Mouse (Mus musculus): ENCODE data around the gene Galnt15. TPM values are rescaled to one million over a fixed set of nuclear protein-coding genes. Genes with fewer than 3 reads are reported as not detected.

Gene Galnt15
- polyA plus RNA-seq, 1 experiment from 2014 or later = 0.23 TPM

- no peaks in the 10 kb centered on the region for H3K27me3 ChIP-seq
- WGBS = 90% methylated on average over 5 of the region's 5 CpGs
Observed at GRCm38 (mm10) chr14:32096740-32097139, 68.0 kb downstream of the Galnt15 start.

GRCm38 (mm10) chr14:32097691-32098090 lies 68.9 kb downstream of the Galnt15 start:
- no peak overlapping the region for H3K27ac ChIP-seq
- H3K4me2 ChIP-seq (replicated peaks) = no peak overlapping the region
- H3K4me3 ChIP-seq (replicated peaks) = no peak overlapping the region
- peaks cover 86% of the 10 kb centered on the region for H3K36me3 ChIP-seq
- ATAC-seq = no peak
- WGBS = 95% methylated on average over 7 of the region's 7 CpGs
- H3K9ac ChIP-seq (replicated peaks) = no peak overlapping the region
- no peaks in the 10 kb centered on the region for H3K9me3 ChIP-seq
- no peaks in the 10 kb centered on the region for H3K4me1 ChIP-seq (replicated peaks)
- H3K27me3 ChIP-seq = no peaks in the 10 kb centered on the region

More at GRCm38 (mm10) chr14:32096740-32097139, 68.0 kb downstream of the Galnt15 start:
- H3K9ac ChIP-seq (replicated peaks) = no peak overlapping the region
- no peak overlapping the region for H3K27ac ChIP-seq
- ATAC-seq = no peak
- no peaks in the 10 kb centered on the region for H3K9me3 ChIP-seq
- no peak overlapping the region for H3K4me3 ChIP-seq (replicated peaks)
- H3K4me1 ChIP-seq (replicated peaks) = no peaks in the 10 kb centered on the region
- no peak overlapping the region for H3K4me2 ChIP-seq (replicated peaks)
- H3K36me3 ChIP-seq = peaks cover 84% of the 10 kb centered on the region

- Histone ChIP-seq H3K4me1 (replicated peaks) (no peaks in the 10 kb centered on the region), H3K27me3 (no peaks in the 10 kb centered on the region), H3K27ac (no peak overlapping the region), H3K36me3 (peaks cover 84% of the 10 kb centered on the region), H3K9me3 (no peaks in the 10 kb centered on the region), H3K4me3 (replicated peaks) (no peak overlapping the region), H3K9ac (replicated peaks) (no peak overlapping the region), H3K4me2 (replicated peaks) (no peak overlapping the region)
- no peak for ATAC-seq
- 98% methylated on average over 3 of the region's 3 CpGs for WGBS
Observed at GRCm38 (mm10) chr14:32098951-32099350, 70.2 kb downstream of the Galnt15 start.

- Histone ChIP-seq H3K9me3 (no peaks in the 10 kb centered on the region), H3K4me1 (replicated peaks) (no peaks in the 10 kb centered on the region), H3K36me3 (peaks cover 44% of the 10 kb centered on the region), H3K4me3 (replicated peaks) (no peak overlapping the region), H3K4me2 (replicated peaks) (no peak overlapping the region), H3K9ac (replicated peaks) (no peak overlapping the region), H3K27me3 (no peaks in the 10 kb centered on the region), H3K27ac (no peak overlapping the region)
- WGBS = 88% methylated on average over 4 of the region's 4 CpGs
- no peak for ATAC-seq
Observed at GRCm38 (mm10) chr14:32103556-32103955, 74.8 kb downstream of the Galnt15 start.

- no peak for ATAC-seq
- Histone ChIP-seq H3K27me3 (no peaks in the 10 kb centered on the region), H3K4me1 (replicated peaks) (no peaks in the 10 kb centered on the region), H3K9me3 (no peaks in the 10 kb centered on the region), H3K27ac (no peak overlapping the region), H3K4me3 (replicated peaks) (no peak overlapping the region), H3K36me3 (peaks cover 23% of the 10 kb centered on the region), H3K4me2 (replicated peaks) (no peak overlapping the region), H3K9ac (replicated peaks) (no peak overlapping the region)
- WGBS = 63% methylated on average over 7 of the region's 7 CpGs
Observed at GRCm38 (mm10) chr14:32105663-32106062, 76.9 kb downstream of the Galnt15 start.

- no peak overlapping the region for H3K4me2 ChIP-seq (replicated peaks)
- H3K4me1 ChIP-seq (replicated peaks) = no peaks in the 10 kb centered on the region
- H3K9ac ChIP-seq (replicated peaks) = no peak overlapping the region
- no peak for ATAC-seq
- H3K9me3 ChIP-seq = no peaks in the 10 kb centered on the region
- no peak overlapping the region for H3K4me3 ChIP-seq (replicated peaks)
- peaks cover 16% of the 10 kb centered on the region for H3K36me3 ChIP-seq
- H3K27me3 ChIP-seq = no peaks in the 10 kb centered on the region
- 89% methylated on average over 4 of the region's 4 CpGs for WGBS
- H3K27ac ChIP-seq = no peak overlapping the region
Observed at GRCm38 (mm10) chr14:32106911-32107310, 78.1 kb downstream of the Galnt15 start.

Other genes with a start within 250 kb of the Galnt15 start
- 9.9 and 11.1 TPM in 2 replicates for gene Ankrd28, start 198.3 kb upstream of the Galnt15 start, polyA plus RNA-seq (2015; fragmentation: Nextera tagmentation; extraction: Ambion mirVana)
- gene Oxnad1, start 56.4 kb downstream of the Galnt15 start, polyA plus RNA-seq (2015; fragmentation: Nextera tagmentation; extraction: Ambion mirVana) = 21.0 and 27.2 TPM in 2 replicates
- gene Dph3, start 56.7 kb downstream of the Galnt15 start, polyA plus RNA-seq (2015; fragmentation: Nextera tagmentation; extraction: Ambion mirVana) = 73.9 and 82.5 TPM in 2 replicates
- gene Msmb, start 113.0 kb downstream of the Galnt15 start, polyA plus RNA-seq (2015; fragmentation: Nextera tagmentation; extraction: Ambion mirVana) = not detected in 2 replicates
- gene Ncoa4, start 130.9 kb downstream of the Galnt15 start, polyA plus RNA-seq (2015; fragmentation: Nextera tagmentation; extraction: Ambion mirVana) = 89.7 and 93.6 TPM in 2 replicates
- gene Timm23, start 172.9 kb downstream of the Galnt15 start, polyA plus RNA-seq (2015; fragmentation: Nextera tagmentation; extraction: Ambion mirVana) = 215 and 223 TPM in 2 replicates
- gene Parg, start 173.0 kb downstream of the Galnt15 start, polyA plus RNA-seq (2015; fragmentation: Nextera tagmentation; extraction: Ambion mirVana) = 42.5 and 44.3 TPM in 2 replicates